Mouse (Mus musculus): ENCODE data around the gene Pxdn. TPM values are rescaled to one million over a fixed set of nuclear protein-coding genes. Genes with fewer than 3 reads are reported as not detected.

Pxdn gene
- polyA plus RNA-seq, 1 experiment from 2014 or later: 43.1 TPM

Other genes with a start within 250 kb of the Pxdn start
- gene Tpo, start 195.0 kb downstream of the Pxdn start, polyA plus RNA-seq (2015; fragmentation: Nextera tagmentation; extraction: Ambion mirVana): 0.21 TPM in 1 of 2 replicates, not detected in the other

Measured in hindbrain, embryonic 13.5 days (tissue).